Mouse (Mus musculus): ENCODE measurements around the gene Acot2. TPM values are rescaled to one million over a fixed set of nuclear protein-coding genes. Genes with fewer than 3 reads are reported as not detected.
A peak's percentile ranks its signal among the peaks of the same experiment; 100 is the strongest.
"Not testable (repeated sequence)": the region's sequence is repeated elsewhere in the genome, so short reads cannot be mapped to it uniquely, and the experiment has no call there.

Acot2 gene
- total RNA-seq, 2 experiments from 2014 or later: 11.5 to 17.8 TPM

GRCm38 (mm10) chr12:83989378-83989777 is 1.7 kb downstream of the Acot2 start:
- no peak for ATAC-seq (replicated peaks; ENCODE audit: low FRiP score, low TSS enrichment, poor library complexity, severe bottlenecking)

GRCm38 (mm10) chr12:83997221-83997620 is 9.6 kb downstream of the Acot2 start:
- ATAC-seq (replicated peaks; ENCODE audit: low FRiP score, low TSS enrichment, poor library complexity, severe bottlenecking): no peak

- ATAC-seq (replicated peaks; ENCODE audit: low FRiP score, low TSS enrichment, poor library complexity, severe bottlenecking): peak; percentile 60; the same call in 1 of the 2 replicates
These were observed 10.9 kb downstream of the Acot2 start for GRCm38 (mm10) chr12:83998341-83999107.

DNA sequence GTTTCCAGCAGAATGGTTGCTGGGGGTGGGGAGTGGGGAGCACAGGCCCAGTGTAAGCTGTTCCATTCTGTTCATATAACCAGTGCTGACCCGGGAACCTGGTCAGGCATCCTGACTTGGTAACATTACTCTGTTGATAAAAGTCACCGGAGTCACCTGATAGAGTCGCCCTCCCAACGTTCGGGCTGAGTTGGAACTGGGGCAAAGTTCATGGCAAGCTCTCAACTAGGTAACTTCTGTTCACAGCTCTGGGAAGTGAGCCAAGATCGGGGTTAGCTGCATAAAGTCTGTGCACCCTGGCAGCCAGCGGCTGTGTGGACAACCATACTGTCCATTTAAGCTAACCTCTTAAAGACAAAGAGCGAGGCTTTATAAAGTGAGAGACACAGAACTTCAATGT is 11.6 kb downstream of the Acot2 start:
- ATAC-seq (replicated peaks; ENCODE audit: low FRiP score, low TSS enrichment, poor library complexity, severe bottlenecking): peak; percentile 76

- no peak for ATAC-seq (replicated peaks; ENCODE audit: low FRiP score, low TSS enrichment, poor library complexity, severe bottlenecking)
These were observed 12.8 kb downstream of the Acot2 start for GRCm38 (mm10) chr12:84000418-84000817.

- ATAC-seq (replicated peaks; ENCODE audit: low FRiP score, low TSS enrichment, poor library complexity, severe bottlenecking): no peak
These were observed 16.2 kb downstream of the Acot2 start for GRCm38 (mm10) chr12:84003866-84004265.

DNA sequence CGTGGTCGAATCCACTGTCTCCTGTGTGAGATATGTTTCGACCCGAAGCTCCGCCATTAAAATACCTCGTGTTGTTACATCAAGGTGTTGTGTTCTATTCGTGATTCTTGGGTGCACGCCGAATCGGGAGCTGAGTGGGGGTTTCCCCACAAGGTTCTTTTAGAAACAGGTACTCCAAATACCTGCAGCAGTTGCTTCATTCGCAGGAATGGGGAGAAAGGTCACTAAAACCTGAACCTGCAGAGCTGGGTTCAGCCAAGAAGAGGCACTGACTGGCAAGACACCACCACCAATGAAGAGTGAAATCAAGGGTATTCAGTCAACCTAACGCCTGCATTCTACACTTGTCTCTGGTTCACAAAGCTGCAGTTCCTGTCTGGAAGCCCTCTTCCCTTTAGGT is 20.6 kb downstream of the Acot2 start:
- ATAC-seq (replicated peaks; ENCODE audit: low FRiP score, low TSS enrichment, poor library complexity, severe bottlenecking): no peak

DNA sequence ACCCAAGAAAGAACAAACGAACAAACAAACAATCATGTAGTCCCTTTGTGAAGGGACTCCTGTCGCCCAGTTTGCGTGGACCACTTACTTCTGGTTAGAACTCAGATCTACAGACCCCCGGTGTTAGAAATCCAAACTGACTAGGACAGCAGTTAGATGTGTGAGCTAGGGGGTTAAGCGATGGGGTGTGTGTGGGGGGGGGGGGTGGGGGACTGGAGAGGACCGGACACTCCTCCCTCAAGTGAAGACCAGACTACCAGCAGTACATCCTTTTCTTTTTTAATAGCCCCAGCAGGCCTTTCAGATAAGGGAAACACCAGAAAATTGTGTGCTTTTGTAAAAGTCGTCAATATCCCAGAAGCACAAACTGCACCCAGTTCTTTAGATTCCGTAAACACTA is 21.1 kb downstream of the Acot2 start:
- ATAC-seq (replicated peaks; ENCODE audit: low FRiP score, low TSS enrichment, poor library complexity, severe bottlenecking): no peak

DNA sequence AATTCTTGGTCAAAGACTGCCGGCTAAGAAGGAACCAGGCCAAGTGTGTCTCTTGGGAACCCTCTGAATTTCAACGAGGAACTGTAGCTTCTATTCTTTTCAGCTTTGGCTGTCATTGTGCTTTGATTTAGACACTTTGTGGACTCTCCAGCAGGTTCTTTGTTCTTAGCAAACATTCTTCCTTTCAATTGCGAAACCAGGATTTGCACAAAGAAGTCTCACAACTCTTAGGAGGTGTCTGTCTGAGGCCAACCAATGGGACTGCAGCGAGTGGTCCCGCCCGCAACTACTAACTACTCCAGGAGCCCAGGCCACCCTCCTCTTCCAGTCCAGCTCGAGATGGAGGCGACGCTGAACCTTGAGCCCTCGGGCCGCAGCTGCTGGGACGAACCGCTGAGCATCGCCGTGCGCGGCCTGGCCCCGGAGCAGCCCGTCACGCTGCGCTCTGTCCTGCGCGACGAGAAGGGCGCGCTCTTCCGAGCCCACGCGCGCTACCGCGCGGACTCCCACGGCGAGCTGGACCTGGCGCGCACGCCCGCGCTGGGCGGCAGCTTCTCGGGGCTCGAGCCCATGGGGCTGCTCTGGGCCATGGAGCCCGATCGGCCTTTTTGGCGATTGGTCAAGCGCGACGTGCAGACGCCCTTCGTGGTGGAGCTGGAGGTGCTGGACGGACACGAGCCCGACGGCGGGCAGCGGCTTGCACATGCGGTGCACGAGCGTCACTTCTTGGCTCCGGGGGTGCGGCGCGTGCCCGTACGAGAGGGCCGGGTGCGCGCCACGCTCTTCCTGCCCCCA is 21.7 kb downstream of the Acot2 start, which contains the start of gene Acot1:
Gene Acot1, plus strand, starts transcription at position 320 of the 795 bp plus-strand sequence.
- peak; percentile 59 for ATAC-seq (replicated peaks; ENCODE audit: low FRiP score, low TSS enrichment, poor library complexity, severe bottlenecking)

DNA sequence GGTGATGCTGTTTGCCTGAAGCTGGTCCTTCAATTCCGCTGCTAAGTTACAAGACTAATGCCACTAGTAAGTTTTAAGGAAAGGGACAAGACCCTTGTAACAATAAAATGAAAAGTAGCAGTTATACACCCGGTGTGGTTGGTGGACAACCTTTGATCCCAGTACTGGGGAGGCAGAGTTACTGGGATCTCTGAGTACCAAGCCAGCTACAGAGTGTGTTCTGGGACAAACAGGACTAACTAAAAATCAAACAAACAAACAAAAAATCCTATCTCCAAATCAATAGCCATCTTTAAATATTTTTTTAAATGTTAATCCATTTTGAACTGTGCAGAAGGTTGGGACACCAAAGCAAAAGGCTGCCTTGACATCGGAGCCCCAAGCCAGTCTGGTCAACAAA is 22.5 kb downstream of the Acot2 start:
- ATAC-seq (replicated peaks; ENCODE audit: low FRiP score, low TSS enrichment, poor library complexity, severe bottlenecking): no peak

GRCm38 (mm10) chr12:84011251-84012040 is 23.8 kb downstream of the Acot2 start:
- no peak for ATAC-seq (replicated peaks; ENCODE audit: low FRiP score, low TSS enrichment, poor library complexity, severe bottlenecking)

- no peak for ATAC-seq (replicated peaks; ENCODE audit: low FRiP score, low TSS enrichment, poor library complexity, severe bottlenecking)
These were observed 25.5 kb downstream of the Acot2 start for GRCm38 (mm10) chr12:84013130-84013529.

DNA sequence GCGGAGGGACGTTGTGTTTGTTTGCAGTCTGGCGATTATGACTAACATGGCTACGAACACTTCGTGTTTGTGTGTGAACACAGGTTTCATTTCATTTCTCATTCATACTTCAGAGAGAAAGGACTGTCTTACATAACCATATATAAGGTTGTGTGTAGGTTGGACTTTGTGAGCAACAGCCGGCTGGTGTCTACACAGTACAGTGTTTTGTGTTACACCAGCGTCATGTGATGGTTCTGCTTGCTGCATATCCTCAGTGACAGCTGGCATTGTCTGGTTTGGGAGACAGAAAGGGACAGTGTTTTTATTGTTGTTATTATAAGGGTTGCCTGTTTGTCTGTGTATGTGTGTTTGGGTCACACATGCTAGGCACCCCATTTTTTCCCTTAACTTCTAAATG is 26.0 kb downstream of the Acot2 start:
- no peak for ATAC-seq (replicated peaks; ENCODE audit: low FRiP score, low TSS enrichment, poor library complexity, severe bottlenecking)

DNA sequence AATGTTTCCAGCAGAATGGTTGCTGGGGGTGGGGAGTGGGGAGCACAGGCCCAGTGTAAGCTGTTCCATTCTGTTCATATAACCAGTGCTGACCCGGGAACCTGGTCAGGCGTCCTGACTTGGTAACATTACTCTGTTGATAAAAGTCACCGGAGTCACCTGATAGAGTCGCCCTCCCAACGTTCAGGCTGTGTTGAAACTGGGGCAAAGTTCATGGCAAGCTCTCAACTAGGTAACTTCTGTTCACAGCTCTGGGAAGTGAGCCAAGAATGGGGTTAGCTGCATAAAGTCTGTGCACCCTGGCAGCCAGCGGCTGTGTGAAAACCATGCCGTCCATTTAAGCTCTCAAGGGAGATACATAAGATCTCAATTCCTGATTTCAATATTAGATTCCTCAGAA is 32.9 kb downstream of the Acot2 start:
- ATAC-seq (replicated peaks; ENCODE audit: low FRiP score, low TSS enrichment, poor library complexity, severe bottlenecking): peak; percentile 87

DNA sequence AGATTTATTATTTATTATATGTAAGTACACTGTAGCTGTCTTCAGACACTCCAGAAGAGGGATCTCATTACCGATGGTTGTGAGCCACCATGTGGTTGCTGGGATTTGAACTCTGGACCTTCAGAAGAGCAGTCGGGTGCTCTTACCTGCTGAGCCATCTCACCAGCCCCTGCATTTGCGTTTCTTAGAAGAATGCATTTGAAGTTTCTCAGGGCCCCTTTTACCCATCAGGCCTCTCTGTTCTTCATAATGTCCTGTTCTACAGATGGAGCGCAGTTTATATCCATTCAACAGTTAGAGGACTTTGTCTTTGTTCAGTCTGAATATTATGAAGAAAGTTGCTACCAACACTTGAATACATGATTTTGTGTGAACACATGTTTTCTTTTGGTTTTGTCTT is 34.6 kb downstream of the Acot2 start:
- not testable (repeated sequence) for ATAC-seq (replicated peaks; ENCODE audit: low FRiP score, low TSS enrichment, poor library complexity, severe bottlenecking)

DNA sequence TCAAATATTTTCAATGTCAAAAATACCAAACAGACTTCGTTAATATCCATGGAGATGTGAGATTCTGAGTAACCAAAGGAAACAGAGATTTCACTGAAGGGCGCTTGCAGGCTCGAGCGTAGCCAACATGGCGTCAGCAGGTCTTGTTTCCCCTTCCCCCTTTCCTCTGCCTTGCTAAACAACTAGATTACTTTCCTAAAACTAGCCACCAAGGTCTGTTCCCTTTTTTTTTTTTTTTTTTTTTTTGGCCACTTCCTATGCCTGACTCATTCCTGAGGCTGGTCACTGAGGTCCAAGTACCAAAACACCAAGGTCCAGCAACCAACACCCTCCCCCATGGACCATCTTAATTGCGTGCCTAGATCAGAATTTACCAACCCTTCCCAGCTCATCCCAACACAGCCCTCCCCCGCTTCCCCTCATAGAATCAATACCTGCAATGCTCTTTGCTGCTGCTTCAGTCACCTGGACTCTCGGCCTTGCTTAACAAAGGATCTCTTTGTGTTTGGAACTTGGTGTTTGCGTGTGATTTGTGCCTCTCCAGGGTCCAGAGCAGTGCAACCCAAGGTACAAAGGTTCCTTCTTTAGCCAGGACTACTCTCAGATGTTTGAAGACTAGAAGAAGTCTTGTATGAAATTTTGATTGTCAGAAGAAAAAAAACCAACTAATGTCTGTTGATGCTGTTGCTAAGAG is 35.5 kb downstream of the Acot2 start:
- ATAC-seq (replicated peaks; ENCODE audit: low FRiP score, low TSS enrichment, poor library complexity, severe bottlenecking): no peak

DNA sequence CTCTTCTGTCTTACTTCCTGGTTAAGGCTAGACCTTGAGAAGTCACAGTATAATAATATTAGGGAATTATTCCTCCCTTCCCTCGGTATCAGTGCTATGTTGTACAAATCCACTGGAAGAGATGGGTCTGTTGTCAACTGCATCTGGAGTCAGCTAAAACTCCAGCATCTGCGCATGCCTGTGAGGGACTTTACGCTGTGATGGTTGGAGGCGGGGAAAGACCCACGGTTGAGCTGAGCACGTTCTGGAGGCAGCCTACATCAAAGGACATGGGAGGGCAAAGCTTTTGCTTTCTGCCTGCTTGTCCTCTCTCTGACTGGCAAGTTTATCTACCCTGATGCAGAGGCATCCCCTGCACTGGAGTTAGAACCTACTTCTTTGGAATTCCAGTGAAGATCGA is 38.2 kb downstream of the Acot2 start:
- ATAC-seq (replicated peaks; ENCODE audit: low FRiP score, low TSS enrichment, poor library complexity, severe bottlenecking): no peak

DNA sequence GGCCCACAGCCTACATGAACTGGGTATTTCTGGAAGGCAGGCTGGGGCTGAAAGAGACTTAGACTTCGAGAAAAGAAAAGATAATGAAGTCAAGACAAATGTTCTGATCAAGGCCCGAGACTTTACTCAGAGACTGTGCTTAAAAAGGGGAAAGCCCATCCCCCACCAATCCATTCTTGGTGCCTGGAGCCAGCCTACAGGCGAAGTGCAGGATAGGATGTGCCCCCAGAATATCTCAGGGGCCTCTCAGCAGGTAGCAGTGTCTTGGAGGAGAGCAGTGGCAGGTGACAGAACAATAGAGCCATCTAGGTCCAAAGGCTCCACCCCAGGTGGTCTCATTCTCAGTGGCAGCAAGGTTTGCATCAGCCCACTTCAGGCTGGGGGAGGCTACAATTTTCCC is 40.7 kb downstream of the Acot2 start:
- not testable (repeated sequence) for ATAC-seq (replicated peaks; ENCODE audit: low FRiP score, low TSS enrichment, poor library complexity, severe bottlenecking)

DNA sequence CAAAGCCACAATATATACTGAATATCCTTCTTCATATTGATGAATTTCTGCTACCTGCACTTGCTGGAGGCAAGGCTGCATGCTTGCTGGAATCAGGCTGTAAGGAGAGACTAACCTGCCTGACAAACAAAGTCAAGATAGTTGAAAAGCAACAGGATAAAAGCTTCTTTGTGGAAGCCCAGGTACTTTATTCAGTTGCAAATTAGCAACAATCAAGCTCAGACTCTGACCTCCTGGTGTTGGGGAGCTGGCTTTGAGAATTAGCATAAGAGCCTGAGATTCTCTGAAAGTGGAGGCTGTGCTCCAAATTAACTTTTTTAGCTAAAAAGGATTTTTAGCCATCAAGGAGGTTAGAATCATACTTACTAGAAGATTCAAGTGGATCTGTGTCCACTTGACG is 41.4 kb downstream of the Acot2 start:
- not testable (repeated sequence) for ATAC-seq (replicated peaks; ENCODE audit: low FRiP score, low TSS enrichment, poor library complexity, severe bottlenecking)
